Comparison of ENCODE assay signal across 8 mouse cellular contexts in genomic region chr8:119446211-119446989, GRCm38 (mm10). TPM values are rescaled to one million over a fixed set of nuclear protein-coding genes. Genes with fewer than 3 reads are reported as not detected.
DNase-seq lines count a peak whose midpoint lies in the region; ATAC-seq and TF ChIP-seq lines count a peak whose summit lies in the region.

Gene Necab2 (plus strand): TSS chr8:119446719.

- intact Hi-C loops in heart, postnatal 25 days (cut with DNase I) = loop anchor here (5.0 kb wide), 1 partner anchor 231 kb away; no protein-coding TSS in a partner anchor

- peak; percentile 97 for DNase-seq in heart, adult 11 months
- no peak for DNase-seq in heart, postnatal 25 days (ENCODE audit: low spot score)
- DNase-seq in forebrain, embryonic 10.5 days (ENCODE audit: extremely low spot score, low spot score) = peak; percentile 90
- DNase-seq in kidney, postnatal 25 days = peak; percentile 89 to 90
- peak; percentile 39 for DNase-seq in liver, embryonic 13.5 days
- peak; percentile 91 for DNase-seq in neural tube, embryonic 11.5 days (ENCODE audit: low spot score)
- DNase-seq in stomach, postnatal 0 days (ENCODE audit: low spot score) = peak; percentile 88

- H3K27ac ChIP-seq in forebrain, embryonic 10.5 days = peak within 1 kb of the TSS; percentile 92
- no peak within 1 kb of the TSS for H3K27ac ChIP-seq in heart, embryonic 15.5 days
- no peak within 1 kb of the TSS for H3K27ac ChIP-seq in liver, embryonic 13.5 days
- H3K27ac ChIP-seq in neural tube, embryonic 11.5 days (ENCODE audit: low read depth, low read length) = no peak within 1 kb of the TSS
- H3K27ac ChIP-seq in stomach, postnatal 0 days (replicated peaks) = no peak within 1 kb of the TSS

- WGBS in forebrain, embryonic 10.5 days = 1% methylated on average over 52 of the region's 52 CpGs
- WGBS in heart, embryonic 15.5 days = 3% methylated on average over 26 of the region's 52 CpGs
- WGBS in liver, embryonic 13.5 days (ENCODE audit: insufficient replicate concordance) = 2% methylated on average over 38 of the region's 52 CpGs
- 4% methylated on average over 27 of the region's 52 CpGs for WGBS in neural tube, embryonic 11.5 days
- 1% methylated on average over 37 of the region's 52 CpGs for WGBS in stomach, postnatal 0 days

- no peaks in the 10 kb centered on the region for H3K9me3 ChIP-seq in forebrain, embryonic 10.5 days
- H3K9me3 ChIP-seq in heart, embryonic 15.5 days (replicated peaks) = no peaks in the 10 kb centered on the region
- no peaks in the 10 kb centered on the region for H3K9me3 ChIP-seq in liver, embryonic 13.5 days (replicated peaks)
- no peaks in the 10 kb centered on the region for H3K9me3 ChIP-seq in neural tube, embryonic 11.5 days (ENCODE audit: control insufficient read depth, low read length)
- no peaks in the 10 kb centered on the region for H3K9me3 ChIP-seq in stomach, postnatal 0 days (ENCODE audit: control insufficient read depth, low read length)

- peak within 1 kb of the TSS; percentile 78 for H3K4me3 ChIP-seq in forebrain, embryonic 10.5 days
- peak within 1 kb of the TSS; percentile 67 for H3K4me3 ChIP-seq in heart, embryonic 15.5 days
- peak within 1 kb of the TSS; percentile 53 for H3K4me3 ChIP-seq in liver, embryonic 13.5 days (replicated peaks)
- H3K4me3 ChIP-seq in neural tube, embryonic 11.5 days (ENCODE audit: low read depth, low read length) = peak within 1 kb of the TSS; percentile 59
- peak within 1 kb of the TSS; percentile 53 for H3K4me3 ChIP-seq in stomach, postnatal 0 days (ENCODE audit: low read depth, low read length)

- peak; percentile 19; the same call in 1 of the 2 replicates for ATAC-seq in heart, embryonic 15.5 days (replicated peaks; ENCODE audit: insufficient number of reproducible peaks, insufficient read depth, low FRiP score, low read depth)
- peak; percentile 36; the same call in 1 of the 2 replicates for ATAC-seq in liver, embryonic 13.5 days (ENCODE audit: low read depth)
- ATAC-seq in neural tube, embryonic 11.5 days (ENCODE audit: insufficient read depth, low FRiP score, low TSS enrichment) = peak; percentile 56; the same call in 1 of the 2 replicates
- peak; percentile 42 for ATAC-seq in stomach, postnatal 0 days (ENCODE audit: low FRiP score, low TSS enrichment)

- H3K9ac ChIP-seq in heart, embryonic 15.5 days = peak within 1 kb of the TSS; percentile 64
- H3K9ac ChIP-seq in liver, embryonic 13.5 days = no peak within 1 kb of the TSS
- peak within 1 kb of the TSS; percentile 63 for H3K9ac ChIP-seq in neural tube, embryonic 11.5 days (ENCODE audit: low read length)
- H3K9ac ChIP-seq in stomach, postnatal 0 days (ENCODE audit: low read length) = peak within 1 kb of the TSS; percentile 57

- peaks cover 10% of the 10 kb centered on the region for H3K36me3 ChIP-seq in forebrain, embryonic 10.5 days (replicated peaks)
- H3K36me3 ChIP-seq in heart, embryonic 15.5 days = no peaks in the 10 kb centered on the region
- H3K36me3 ChIP-seq in liver, embryonic 13.5 days = peaks cover 33% of the 10 kb centered on the region
- no peaks in the 10 kb centered on the region for H3K36me3 ChIP-seq in neural tube, embryonic 11.5 days (ENCODE audit: control insufficient read depth, insufficient read depth, low read length)
- H3K36me3 ChIP-seq in stomach, postnatal 0 days (ENCODE audit: control insufficient read depth, insufficient read depth, low read length) = peaks cover 5% of the 10 kb centered on the region; the same call in 1 of the 2 replicates

- TF ChIP-seq EP300 in stomach, postnatal 0 days (optimal IDR thresholded peaks at IDR 0.05) = no peak

- peak; percentile 82 for TF ChIP-seq CTCF in stomach, postnatal 0 days (IDR thresholded peaks at IDR 0.05; ENCODE audit: low read depth)

- peaks cover 35% of the 10 kb centered on the region for H3K4me1 ChIP-seq in forebrain, embryonic 10.5 days
- peaks cover 15% of the 10 kb centered on the region for H3K4me1 ChIP-seq in heart, embryonic 15.5 days (replicated peaks)
- H3K4me1 ChIP-seq in liver, embryonic 13.5 days (replicated peaks) = peaks cover 9% of the 10 kb centered on the region
- no peaks in the 10 kb centered on the region for H3K4me1 ChIP-seq in neural tube, embryonic 11.5 days (ENCODE audit: control insufficient read depth, insufficient read depth, low read length)
- H3K4me1 ChIP-seq in stomach, postnatal 0 days (replicated peaks; ENCODE audit: control insufficient read depth, insufficient read depth) = no peaks in the 10 kb centered on the region

- H3K27me3 ChIP-seq in forebrain, embryonic 10.5 days (ENCODE audit: poor library complexity, severe bottlenecking) = peaks cover 76% of the 10 kb centered on the region
- H3K27me3 ChIP-seq in heart, embryonic 15.5 days = peaks cover 72% of the 10 kb centered on the region
- peaks cover 56% of the 10 kb centered on the region for H3K27me3 ChIP-seq in liver, embryonic 13.5 days
- peaks cover 17% of the 10 kb centered on the region for H3K27me3 ChIP-seq in neural tube, embryonic 11.5 days (ENCODE audit: control insufficient read depth, insufficient read depth, low read length)
- peaks cover 3% of the 10 kb centered on the region; the same call in 1 of the 2 replicates for H3K27me3 ChIP-seq in stomach, postnatal 0 days (ENCODE audit: control insufficient read depth, insufficient read depth, low read length)

- peak within 1 kb of the TSS; percentile 100 for H3K4me2 ChIP-seq in heart, embryonic 15.5 days
- peak within 1 kb of the TSS; percentile 69 for H3K4me2 ChIP-seq in liver, embryonic 13.5 days
- H3K4me2 ChIP-seq in neural tube, embryonic 11.5 days (ENCODE audit: low read depth) = peak within 1 kb of the TSS; percentile 85
- peak within 1 kb of the TSS; percentile 98 for H3K4me2 ChIP-seq in stomach, postnatal 0 days (replicated peaks; ENCODE audit: low read depth)

RNA-seq across cellular contexts. Expression of gene Necab2, which starts in this region (rescaled TPM):
- not detected for total RNA-seq in heart, postnatal 25 days (2021)
- polyA plus RNA-seq in forebrain, embryonic 10.5 days (2016; fragmentation: Nextera tagmentation; extraction: Ambion mirVana) = 15.5 and 19.1 TPM in 2 replicates
- polyA plus RNA-seq in heart, embryonic 15.5 days (2015; fragmentation: Nextera tagmentation; extraction: Ambion mirVana) = 0.16 and 0.20 TPM in 2 replicates
- 0.05 TPM in 1 of 2 replicates, not detected in the other for polyA plus RNA-seq in liver, embryonic 13.5 days (2015; fragmentation: Nextera tagmentation; extraction: Ambion mirVana)
- 11.5 and 11.8 TPM in 2 replicates for polyA plus RNA-seq in neural tube, embryonic 11.5 days (2014; fragmentation: Nextera tagmentation; extraction: Ambion mirVana)
- polyA plus RNA-seq in stomach, postnatal 0 days (2015; fragmentation: Nextera tagmentation; extraction: Ambion mirVana) = 1.5 and 1.6 TPM in 2 replicates

Comparison
In these comparisons a context has a peak if more than half of its experiments do, and no peak if none do; other contexts are left out.
1. Peak in ATAC-seq, H3K4me3 ChIP-seq, H3K9ac ChIP-seq and H3K4me2 ChIP-seq in heart, embryonic 15.5 days; RNA of the gene not detected or under 1 TPM.
2. Peak in DNase-seq, ATAC-seq, H3K4me3 ChIP-seq and H3K4me2 ChIP-seq in liver, embryonic 13.5 days; RNA of the gene not detected or under 1 TPM.